Mouse (Mus musculus): ENCODE measurements around the gene Ddx19a.

DNA sequence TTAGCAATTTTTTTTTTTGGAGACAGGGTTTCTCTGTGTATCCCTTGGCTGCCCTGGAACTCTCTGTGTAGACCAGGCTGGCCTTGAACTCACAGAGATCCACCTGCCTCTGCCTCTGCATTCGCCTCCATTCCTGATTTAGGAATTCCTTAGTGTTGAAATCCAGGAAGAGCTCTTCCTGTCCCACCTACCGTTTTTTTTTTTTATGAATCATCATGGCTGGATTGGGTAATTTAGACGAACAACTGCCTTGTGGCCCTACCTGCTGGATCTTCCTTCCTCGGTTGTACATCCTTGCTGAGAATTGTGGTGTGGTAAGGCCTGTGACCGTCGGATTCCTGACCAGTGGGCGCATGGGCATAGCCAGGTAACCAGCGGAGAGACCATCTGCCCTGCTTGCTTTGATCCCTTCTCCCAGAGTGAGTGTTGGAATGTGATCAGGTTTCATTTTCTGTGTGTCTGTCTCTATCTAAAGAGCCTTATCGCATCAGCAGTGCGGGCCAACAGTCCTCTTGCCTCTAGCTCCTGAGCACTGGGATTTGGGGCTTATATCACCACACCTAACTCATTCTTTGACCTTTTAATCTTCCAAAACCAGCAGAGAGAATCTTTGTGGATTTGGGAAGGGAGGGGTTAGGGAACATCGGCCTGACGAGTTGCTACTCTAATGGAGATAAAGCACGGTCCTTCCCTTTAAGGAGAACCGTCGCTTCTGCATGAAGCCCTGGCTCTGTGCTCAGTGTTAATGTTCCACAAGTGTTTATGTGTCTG is 56.7 kb downstream of the Ddx19a start:
- no peak for TF ChIP-seq POLR2A (IDR thresholded peaks at IDR 0.05; ENCODE audit: insufficient read depth, low read depth, low read length)
- no peak for TF ChIP-seq CTCF (IDR thresholded peaks at IDR 0.05; ENCODE audit: insufficient read depth, low read depth, low read length)

All from olfactory bulb, adult 2 months (tissue).